Mouse (Mus musculus): ENCODE measurements around the gene Dync2h1. TPM values are rescaled to one million over a fixed set of nuclear protein-coding genes. Genes with fewer than 3 reads are reported as not detected.

Gene Dync2h1
- total RNA-seq, 2 experiments from 2014 or later, result 9.7 to 11.6 TPM

Other genes with a start within 250 kb of the Dync2h1 start
- gene Dcun1d5, start 74 bp upstream of the Dync2h1 start, total RNA-seq (2021), result 10 to 100 TPM; 82.1 to 87.0 TPM
- gene Mmp13, start 88.1 kb upstream of the Dync2h1 start, total RNA-seq (2021), result 1 to 10 TPM in 1 of 2 experiments, under 1 TPM in 1; 0.46 to 1.5 TPM
- 10 to 100 TPM in 1 of 2 experiments, 1 to 10 TPM in 1; 5.4 to 18.5 TPM for gene Mmp12, start 159.9 kb upstream of the Dync2h1 start, total RNA-seq (2021)
- gene Mmp1b, start 203.6 kb upstream of the Dync2h1 start, total RNA-seq (2021), result not detected

All from adrenal gland, adult 18-20 months (tissue).